Mouse (Mus musculus) neutrophil, adult 5-6 weeks (primary cell): ENCODE measurements around the gene Dctpp1. TPM values are rescaled to one million over a fixed set of nuclear protein-coding genes. Genes with fewer than 3 reads are reported as not detected.
A peak's percentile ranks its signal among the peaks of the same experiment; 100 is the strongest.

Experiments used
- ATAC-seq: fragments of 151-379, 151-347 bp; 2 replicates; pipeline ENCODE4 v1.8.0; 2017; ENCODE audit warnings: mild to moderate bottlenecking, moderate TSS enrichment; ENCODE audit not compliant: insufficient number of reproducible peaks, poor library complexity, low FRiP score, severe bottlenecking; ENCODE audit errors: extremely low read depth
- total RNA-seq: library from RNA; stranded (forward); fragments of 200-1000 nt; gene quantifications from 2 replicates; pipeline ENCODE4 v1.2.3, GENCODE M21; 2017

Dctpp1 gene
- total RNA-seq: 6.8 and 8.0 TPM in 2 replicates

DNA sequence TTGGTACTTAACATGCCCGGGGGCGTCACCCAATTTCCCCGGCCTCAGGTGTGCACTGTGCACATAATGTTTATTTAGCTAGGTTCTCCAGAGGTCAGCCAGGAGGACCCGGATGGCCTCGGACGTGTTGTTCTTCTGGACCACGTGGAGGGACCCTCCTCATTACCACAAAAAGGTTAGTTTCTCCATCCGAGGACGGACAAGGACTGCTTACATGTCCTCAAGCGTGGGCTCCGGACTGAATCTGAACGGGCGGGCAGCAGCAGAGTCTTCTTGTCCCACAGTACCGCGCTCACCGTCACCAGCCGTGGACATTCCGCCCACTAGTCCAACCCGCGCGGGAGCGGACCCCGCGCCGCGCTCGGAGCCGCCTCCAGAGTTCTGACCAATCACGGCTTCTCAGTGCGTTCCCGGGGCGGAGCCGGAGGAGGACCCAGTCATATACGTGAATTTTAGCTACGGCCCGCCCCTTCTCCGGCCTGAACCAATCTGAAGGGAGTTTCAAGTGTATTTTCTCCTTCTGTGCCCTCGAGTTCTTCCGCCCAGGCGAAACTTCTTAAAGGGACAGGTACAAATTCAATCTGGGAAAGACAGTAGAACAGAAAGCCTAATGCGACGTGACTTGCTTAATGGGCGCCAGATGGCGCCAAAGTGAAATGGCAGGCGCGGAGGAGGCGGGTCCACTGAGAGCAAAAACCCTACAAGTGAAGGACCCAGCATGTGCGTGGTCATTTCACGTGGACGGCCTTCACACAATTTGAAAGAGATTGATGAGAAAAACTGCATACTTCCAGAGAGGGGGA lies at the start of gene Dctpp1:
Dctpp1 (minus strand) TSS at position 401 of the 803 bp plus-strand sequence.
- peak; percentile 95 for ATAC-seq

GRCm38 (mm10) chr7:127309951-127310350 lies 49.4 kb upstream of the Dctpp1 start:
- ATAC-seq: no peak

- ATAC-seq: peak; percentile 57
Measured at GRCm38 (mm10) chr7:127308887-127309286, 48.4 kb upstream of the Dctpp1 start.

DNA sequence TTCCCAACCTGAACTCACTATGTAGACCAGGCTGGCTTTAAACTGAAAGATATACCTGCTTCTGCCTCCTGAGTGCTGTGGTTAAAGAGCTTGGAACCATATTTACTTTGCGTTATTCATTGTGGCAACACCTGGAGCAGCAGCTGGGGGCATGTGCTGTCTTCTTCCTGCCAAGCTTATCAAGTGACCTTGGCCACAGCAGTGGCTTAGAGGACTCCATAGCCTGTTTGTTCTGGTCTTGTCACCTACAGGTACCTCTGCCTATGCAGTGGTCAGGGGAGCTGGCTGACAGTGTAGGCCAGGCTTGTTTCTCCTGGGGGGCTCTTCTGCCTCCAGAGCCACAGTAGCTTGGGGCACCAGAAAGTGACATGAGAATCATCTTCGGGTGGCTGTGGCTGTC lies 47.9 kb upstream of the Dctpp1 start:
- ATAC-seq: no peak

GRCm38 (mm10) chr7:127297586-127298193 lies 37.2 kb upstream of the Dctpp1 start:
- no peak for ATAC-seq

- ATAC-seq: no peak
Measured at GRCm38 (mm10) chr7:127296786-127297555, 36.5 kb upstream of the Dctpp1 start.

DNA sequence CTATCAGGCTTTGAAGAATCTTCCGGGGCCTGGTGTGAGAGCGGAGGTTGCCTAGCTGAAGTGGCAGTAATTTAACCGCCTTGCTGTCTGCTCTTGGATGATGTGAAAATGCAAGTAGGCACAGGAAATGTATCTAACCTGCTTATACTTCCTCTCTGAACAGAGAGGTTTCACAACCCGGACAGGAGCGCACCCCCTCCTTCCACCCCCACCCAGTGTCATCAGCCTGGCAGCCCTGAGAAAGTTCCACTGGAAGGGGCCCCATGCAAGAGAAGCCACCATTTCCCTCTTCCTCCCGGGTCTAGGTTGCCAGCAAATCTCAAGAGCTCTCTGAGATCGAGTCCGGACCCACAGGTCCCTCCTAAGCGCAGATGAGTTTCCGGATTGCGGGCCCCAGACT lies 35.6 kb upstream of the Dctpp1 start, which contains the start of gene Itgal:
Itgal (plus strand) TSS at position 163 of the 400 bp plus-strand sequence.
- ATAC-seq: peak; percentile 90

DNA sequence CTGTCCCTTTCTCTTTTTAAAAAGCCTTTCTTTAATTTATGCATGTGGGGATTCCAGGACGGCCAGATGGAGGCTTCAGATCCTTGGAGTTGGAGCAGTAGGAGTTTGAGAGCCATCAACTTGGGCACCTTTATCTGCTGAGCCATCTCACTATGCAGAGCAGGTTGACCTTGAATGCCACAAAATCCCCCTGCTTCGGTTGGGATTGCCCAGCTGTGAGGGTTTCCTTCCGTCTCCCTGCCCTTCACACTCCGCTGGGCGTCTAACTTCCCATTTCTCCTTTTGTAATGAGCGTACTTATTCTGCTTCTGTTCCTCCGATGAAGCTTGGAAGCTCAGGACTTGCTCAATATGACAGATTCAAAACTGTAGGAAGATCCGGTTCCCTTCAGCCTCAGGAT lies 29.6 kb upstream of the Dctpp1 start:
- ATAC-seq: peak; percentile 11; the same call in 1 of the 2 replicates

DNA sequence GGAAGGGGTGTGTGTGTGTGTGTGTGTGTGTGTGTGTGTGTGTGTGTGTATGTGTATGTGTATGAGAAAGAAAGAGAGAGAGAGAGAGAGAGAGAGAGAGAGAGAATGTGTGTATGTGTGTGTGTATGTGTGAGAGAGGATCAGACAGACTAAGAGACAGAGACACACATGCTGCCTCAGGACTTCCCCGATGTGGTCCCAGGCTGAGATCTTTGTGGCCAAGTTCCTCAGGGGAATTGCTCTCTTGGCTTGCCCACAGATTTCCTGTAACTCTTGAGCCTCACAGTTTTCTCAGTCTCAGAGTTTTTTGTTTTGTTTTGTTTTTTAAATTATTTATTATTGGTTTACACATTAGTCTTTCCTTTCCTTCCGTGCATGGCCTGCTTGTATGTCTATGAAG lies 28.8 kb upstream of the Dctpp1 start:
- ATAC-seq: no peak

- peak; percentile 79 for ATAC-seq
Measured at GRCm38 (mm10) chr7:127287940-127288339, 27.4 kb upstream of the Dctpp1 start.

DNA sequence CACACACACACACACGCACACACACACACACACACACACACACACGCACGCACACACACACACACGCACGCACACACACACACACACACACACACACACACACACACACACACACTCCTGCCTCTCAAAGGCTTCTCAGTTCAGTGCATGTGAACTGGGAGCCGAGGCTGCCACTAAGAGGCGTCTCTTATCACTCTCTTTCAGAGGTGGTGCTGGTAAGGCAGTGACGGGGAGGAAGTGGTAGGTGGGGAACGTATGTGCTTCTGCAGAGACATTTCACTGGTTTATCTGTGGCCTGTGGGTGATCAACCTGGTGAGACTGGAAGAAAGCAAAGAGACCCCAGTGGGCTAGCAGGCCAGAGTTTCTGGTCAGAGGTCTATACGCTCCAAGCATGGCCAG lies 24.6 kb upstream of the Dctpp1 start:
- ATAC-seq: peak; percentile 62; the same call in 1 of the 2 replicates

DNA sequence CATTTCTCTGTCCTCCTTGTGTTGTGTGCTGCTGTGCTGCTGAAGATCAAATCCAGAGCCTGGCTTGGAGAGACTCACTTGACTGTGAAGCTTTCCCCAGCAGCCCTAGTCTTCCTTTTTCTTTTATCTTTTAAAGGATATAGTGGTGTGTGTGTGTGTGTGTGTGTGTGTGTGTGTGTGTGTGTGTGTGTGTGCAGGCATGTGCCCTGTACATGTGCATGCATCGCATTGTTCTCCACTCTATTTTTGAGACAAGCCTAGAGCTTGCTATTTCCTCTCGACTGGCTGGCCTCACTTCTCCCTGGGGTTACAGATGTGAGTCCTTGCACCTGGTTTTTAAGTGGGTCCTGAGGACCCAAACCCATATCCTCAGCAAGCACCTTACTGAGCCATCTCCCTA lies 21.7 kb upstream of the Dctpp1 start:
- no peak for ATAC-seq

- no peak for ATAC-seq
Measured at GRCm38 (mm10) chr7:127281114-127281513, 20.6 kb upstream of the Dctpp1 start.

GRCm38 (mm10) chr7:127280092-127280491 lies 19.6 kb upstream of the Dctpp1 start:
- no peak for ATAC-seq

- ATAC-seq: peak; percentile 72
Measured at GRCm38 (mm10) chr7:127278311-127278710, 17.8 kb upstream of the Dctpp1 start.

- no peak for ATAC-seq
Measured at GRCm38 (mm10) chr7:127276519-127276961, 16.0 kb upstream of the Dctpp1 start.

GRCm38 (mm10) chr7:127273925-127274789 lies 13.6 kb upstream of the Dctpp1 start, which contains the start of gene Sephs2:
Gene Sephs2 (minus strand): TSS chr7:127274055.
- ATAC-seq: peak; percentile 83

GRCm38 (mm10) chr7:127273118-127273923 lies 12.8 kb upstream of the Dctpp1 start:
- ATAC-seq: no peak
